Mouse (Mus musculus) adrenal gland, postnatal 4 days (tissue): ENCODE data around the gene Sipa1l3. TPM values are rescaled to one million over a fixed set of nuclear protein-coding genes. Genes with fewer than 3 reads are reported as not detected.
A peak's percentile ranks its signal among the peaks of the same experiment; 100 is the strongest.

Source experiments
- DNase-seq, 2 experiments: peaks; one replicate each; pipeline ENCODE4 v3.0.0; 2021 to 2022; ENCODE audit warnings: low spot score in 2 of 2, mixed read lengths in 2 of 2
- long read RNA-seq, 2 experiments: library from polyadenylated mRNA; stranded (forward); transcript quantifications; one replicate each; pipeline ENCODE4 v2.0.0; 2021
- total RNA-seq, 2 experiments: library from RNA; stranded (reverse); gene quantifications; 2 replicates each; pipeline ENCODE4 v1.2.3; 2021

Sipa1l3 gene
- total RNA-seq = 10 to 100 TPM; 67.4 to 86.4 TPM
- long read RNA-seq, experiment 1, partial matches to known transcripts = 11 of 20 reads
- long read RNA-seq, experiment 1, other reads (novel, unspliced or antisense) = 7 of 20 reads
- long read RNA-seq, experiment 2, partial matches to known transcripts = 20 of 39 reads
- long read RNA-seq, experiment 2, other reads (novel, unspliced or antisense) = 16 of 39 reads

DNA sequence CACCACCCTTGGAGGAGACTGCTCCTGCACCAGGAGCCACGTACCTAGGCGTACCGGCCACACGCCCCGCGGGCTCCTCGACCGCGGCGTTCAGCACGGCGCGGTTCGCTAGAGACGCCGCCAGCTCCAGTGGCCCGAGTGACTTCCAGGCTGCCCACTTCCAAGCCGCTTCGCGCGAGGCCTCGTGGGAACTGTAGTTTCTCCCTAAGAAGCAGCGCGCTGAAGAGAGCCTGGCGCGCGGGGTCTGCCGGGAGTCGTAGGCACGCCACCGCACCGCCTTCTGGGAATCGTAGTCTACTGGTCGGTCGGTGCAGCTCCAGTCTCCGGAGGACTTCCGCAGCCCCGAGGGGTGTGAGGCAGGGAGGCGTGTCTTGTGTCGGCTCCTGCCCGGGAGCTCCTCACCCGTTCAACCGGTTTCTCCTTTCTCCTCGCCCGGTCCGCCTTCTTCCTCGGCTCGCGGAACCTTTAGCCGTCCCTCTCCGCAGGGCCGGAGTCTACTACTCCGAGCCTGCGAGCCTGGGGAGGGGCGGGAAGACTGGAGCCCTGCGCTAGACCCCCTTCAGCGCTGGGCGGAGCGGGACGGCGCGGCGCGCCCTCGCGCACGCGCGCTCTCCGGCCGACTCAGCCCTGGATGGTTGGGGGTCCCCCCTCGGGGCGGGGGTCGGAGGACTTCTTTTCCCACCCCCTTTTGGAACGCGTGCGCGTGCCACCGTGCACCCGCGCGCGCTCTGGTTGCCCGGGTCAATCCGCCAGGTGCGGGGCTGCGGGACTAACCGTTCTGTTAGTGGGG is at the start of gene Sipa1l3:
Gene Sipa1l3, minus strand, starts transcription at position 221 of the 790 bp plus-strand sequence.
- DNase-seq = peak; percentile 86 to 92

- no peak for DNase-seq
Measured at GRCm38 (mm10) chr7:29563006-29563405, 44.6 kb upstream of the Sipa1l3 start.

DNA sequence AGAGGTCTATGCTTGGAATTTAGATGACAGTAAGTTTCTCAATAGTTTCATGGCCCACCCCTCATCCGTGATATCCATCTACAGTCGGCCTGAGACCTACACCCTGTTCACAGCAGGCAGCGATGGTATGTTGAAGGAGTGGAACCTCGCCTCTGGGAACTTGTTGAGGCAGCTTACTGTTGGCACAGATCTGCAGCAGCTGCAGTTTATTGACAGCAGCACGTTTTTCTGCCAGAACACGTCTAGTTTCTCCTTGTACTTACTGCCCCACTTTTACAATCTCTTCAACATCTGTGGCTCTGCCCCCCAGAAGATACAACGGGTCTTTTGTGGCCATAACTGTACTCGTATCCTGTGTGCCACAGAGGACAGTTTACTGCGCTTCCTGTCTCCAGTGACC is 42.6 kb upstream of the Sipa1l3 start:
- no peak for DNase-seq

GRCm38 (mm10) chr7:29559290-29559689 is 40.8 kb upstream of the Sipa1l3 start:
- DNase-seq = no peak

- DNase-seq = no peak
Measured at GRCm38 (mm10) chr7:29558744-29559143, 40.3 kb upstream of the Sipa1l3 start.

- DNase-seq = no peak
Measured at GRCm38 (mm10) chr7:29556283-29556682, 37.8 kb upstream of the Sipa1l3 start.

DNA sequence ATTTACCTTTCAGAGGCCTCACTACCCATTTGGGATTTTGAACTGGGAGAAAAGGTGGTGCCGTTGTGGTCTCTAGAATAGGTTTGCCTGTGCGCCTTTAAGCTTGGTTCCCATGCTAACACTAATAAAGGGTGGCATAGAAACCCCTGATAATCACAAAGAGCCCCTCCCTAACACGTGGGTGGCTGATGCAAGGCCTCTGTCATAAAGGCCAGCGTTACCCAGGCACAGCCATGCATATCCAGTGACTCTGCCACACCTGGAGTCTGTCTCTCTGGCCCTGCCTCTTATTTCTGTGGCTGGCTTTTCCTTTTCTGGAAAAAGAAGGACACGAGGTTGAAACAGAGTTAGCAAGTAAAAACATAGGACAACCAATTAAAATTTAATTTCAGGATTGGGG is 37.1 kb upstream of the Sipa1l3 start:
- no peak for DNase-seq

DNA sequence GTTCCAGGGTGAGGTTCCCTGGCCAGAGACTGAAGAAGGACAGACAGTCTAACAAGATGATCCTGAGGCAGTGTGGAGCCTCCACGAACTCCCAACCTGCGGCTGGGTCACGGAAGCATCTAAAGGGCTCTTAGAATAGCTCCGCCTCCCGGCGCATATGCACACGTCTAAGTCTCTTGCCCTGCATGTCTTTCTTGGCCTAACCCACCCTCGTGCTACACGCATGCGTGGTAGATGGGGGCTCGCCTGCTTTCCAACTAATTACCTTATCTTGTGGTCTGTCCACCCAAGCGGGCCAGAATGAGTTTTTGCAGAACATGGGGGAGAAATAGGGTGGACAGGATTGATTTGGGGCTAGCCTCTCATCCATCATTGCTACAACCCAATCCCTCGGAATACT is 36.6 kb upstream of the Sipa1l3 start:
- no peak for DNase-seq

GRCm38 (mm10) chr7:29550691-29551090 is 32.2 kb upstream of the Sipa1l3 start:
- DNase-seq = no peak

DNA sequence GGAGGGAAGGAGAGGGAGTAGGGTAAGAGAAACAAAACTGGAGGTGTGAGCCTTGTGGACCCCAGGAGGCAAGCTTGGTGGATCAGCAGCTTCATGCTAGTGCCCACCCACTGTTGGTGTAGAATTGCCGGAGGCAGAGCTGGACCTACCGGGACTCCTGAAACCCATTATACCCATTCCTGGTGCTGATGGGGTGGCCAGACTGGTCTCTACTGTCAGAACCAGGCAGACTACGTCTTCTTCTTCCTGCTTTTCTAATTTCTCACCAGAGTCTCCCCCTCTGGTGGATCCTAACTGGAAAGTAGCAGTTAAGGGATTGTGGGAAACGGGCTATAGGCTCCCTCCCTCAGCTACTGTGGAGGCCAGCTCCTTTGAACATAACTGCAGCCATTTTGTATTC is 23.2 kb upstream of the Sipa1l3 start:
- DNase-seq = no peak

- no peak for DNase-seq
Measured at GRCm38 (mm10) chr7:29541186-29541585, 22.7 kb upstream of the Sipa1l3 start.

DNA sequence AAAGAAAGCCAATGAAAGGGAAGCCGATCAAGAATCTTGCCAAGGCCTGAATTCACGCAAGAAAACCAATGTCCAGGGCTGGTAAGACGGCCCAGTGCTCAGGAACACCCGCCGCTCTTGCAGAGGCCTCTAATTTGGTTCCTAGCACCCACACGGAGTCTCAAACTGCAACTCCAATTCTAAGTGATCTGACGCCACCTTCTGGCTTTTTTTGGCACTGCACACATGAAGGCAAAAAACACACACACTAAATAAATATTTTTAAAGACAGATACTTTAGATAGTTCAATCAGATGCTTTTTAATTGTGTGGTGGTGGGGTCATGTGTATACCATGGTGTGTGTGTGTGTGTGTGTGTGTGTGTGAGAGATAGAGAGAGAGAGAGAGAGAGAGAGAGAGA is 22.2 kb upstream of the Sipa1l3 start:
- no peak for DNase-seq

DNA sequence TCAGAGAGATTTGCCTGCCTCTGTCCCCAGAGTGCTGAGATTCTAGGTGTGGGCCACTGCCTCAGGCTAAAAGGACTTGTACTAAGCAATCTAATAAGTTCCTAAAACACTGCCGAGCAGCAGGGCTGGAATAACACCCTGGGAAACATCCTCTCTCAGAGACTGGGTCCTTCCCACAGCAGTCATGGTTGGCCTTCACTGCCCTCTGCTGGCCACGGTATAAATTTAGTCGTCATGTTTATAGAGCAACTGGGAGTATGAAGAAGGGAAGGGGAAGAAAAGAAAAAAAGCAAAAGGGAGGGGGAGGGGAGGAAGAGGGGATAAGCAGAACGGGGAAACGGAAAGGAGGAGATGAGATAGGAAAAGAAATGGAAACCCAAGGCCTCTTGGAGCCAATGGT is 5.3 kb upstream of the Sipa1l3 start:
- peak; percentile 33 to 52 for DNase-seq

DNA sequence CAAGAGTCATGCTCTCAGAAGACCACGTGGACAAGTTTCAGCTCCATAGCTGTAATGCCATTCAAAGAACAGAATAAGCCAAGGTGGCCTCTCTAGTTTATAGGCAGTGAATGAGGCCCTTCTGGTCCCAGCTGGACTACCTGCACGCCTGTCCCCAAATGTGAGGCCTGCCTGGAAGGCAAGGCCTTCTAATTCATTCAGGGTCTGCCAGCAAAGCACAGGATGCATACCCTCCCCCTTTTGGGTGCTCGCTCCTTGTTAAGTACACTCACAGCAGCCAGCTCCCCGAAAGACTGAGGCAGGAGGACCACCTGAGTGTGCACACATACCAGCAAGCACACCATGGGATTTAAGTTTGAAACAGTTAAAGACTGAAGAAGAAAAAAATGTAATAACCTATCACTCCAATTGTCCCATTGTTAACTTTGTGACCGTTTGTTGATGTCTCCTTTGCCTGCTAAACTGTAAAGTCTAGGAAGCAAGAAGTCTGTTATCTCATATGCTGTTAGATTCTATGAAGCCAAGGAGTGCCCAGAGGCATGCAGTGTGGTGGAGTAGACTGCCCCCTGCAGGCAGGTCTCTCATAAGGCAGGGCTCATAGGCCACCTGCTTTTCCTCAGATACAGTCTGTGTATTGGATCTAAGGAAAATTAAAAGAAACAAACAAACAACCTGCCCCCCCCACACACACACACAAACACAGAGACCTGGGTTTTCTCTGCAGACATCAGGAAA is 3.6 kb upstream of the Sipa1l3 start:
- DNase-seq = peak; percentile 55 to 68

DNA sequence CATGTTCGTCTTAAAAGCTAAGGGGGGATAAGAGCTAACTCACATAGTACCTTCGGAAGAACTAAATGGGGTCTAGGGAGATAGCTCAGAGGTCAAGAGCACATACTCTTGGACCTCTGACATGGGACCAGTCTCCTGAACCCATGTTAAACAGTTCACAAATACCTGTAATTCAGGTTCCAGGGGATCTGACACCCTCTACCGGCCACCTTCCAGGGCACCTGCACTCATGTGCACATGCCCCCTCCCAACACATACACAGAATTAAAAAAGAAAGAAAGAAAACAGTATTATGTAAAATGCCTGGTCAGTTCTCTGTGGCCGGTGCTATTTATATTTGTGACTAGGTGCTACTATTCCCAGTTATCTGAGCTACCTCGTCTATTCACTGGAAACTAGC is 2.9 kb upstream of the Sipa1l3 start:
- no peak for DNase-seq

- no peak for DNase-seq
Measured at GRCm38 (mm10) chr7:29520794-29521193, 2.4 kb upstream of the Sipa1l3 start.

GRCm38 (mm10) chr7:29519211-29519550 is 740 bp upstream of the Sipa1l3 start:
- no peak for DNase-seq

GRCm38 (mm10) chr7:29518054-29518420 is 404 bp downstream of the Sipa1l3 start:
- DNase-seq = peak in 1 of 2 experiments; percentile 17

GRCm38 (mm10) chr7:29517178-29517577 is 1.3 kb downstream of the Sipa1l3 start:
- no peak for DNase-seq

GRCm38 (mm10) chr7:29515652-29516051 is 2.8 kb downstream of the Sipa1l3 start:
- DNase-seq = no peak

GRCm38 (mm10) chr7:29512729-29513128 is 5.7 kb downstream of the Sipa1l3 start:
- DNase-seq = no peak

DNA sequence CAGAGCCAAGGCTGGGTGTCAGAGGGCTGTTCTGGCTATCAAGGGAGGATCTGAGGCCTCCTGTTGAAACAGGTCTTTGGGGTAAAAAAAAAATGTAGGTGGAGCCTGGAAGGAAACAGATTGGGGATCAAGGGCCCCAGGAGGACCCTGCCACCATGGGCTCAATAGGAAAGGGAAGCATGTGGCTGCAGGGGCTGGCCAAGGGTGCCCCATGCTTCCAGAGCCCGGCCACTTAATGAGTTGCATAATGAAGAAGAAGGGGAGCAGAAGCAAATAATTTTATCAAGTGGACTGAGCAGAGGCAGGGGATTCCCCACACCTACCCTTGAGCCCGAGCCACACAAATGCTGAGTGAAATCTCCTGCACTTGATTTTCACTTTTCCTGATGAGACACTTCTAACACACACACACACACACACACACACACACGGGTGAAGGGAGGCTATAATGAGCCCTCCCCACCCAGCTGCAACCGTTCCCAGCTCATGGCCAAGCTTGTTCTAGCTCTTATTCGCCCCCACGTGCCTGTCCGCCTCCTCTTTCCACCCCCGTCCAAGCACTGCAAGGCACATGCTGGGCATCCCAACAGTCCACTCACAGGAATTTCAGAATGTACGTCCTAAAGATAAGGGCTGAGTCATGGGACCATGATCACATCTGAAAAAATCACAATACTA is 6.7 kb downstream of the Sipa1l3 start:
- DNase-seq = no peak
